Mouse (Mus musculus) intestine, postnatal 0 days (tissue): ENCODE data around the gene Slc38a6. TPM values are rescaled to one million over a fixed set of nuclear protein-coding genes. Genes with fewer than 3 reads are reported as not detected.

Source experiments
- ATAC-seq: fragments of 200-750 bp; cut with Nextera tagmentation; 2 replicates; pipeline ENCODE4 v1.8.0; 2017; ENCODE audit warnings: mild to moderate bottlenecking, moderate TSS enrichment, moderate library complexity
- H3K27ac ChIP-seq: fragments of 300-500 bp; sonication (generic); 2 replicates; pipeline ENCODE4 v1.5.1; 2014; ENCODE audit warnings: mild to moderate bottlenecking, low read depth, low read length, moderate library complexity
- H3K27me3 ChIP-seq: fragments of 300-500 bp; sonication (generic); replicated peaks from 2 replicates; pipeline ENCODE4 v1.6.1; 2014; ENCODE audit warnings: low read length, mixed read lengths; ENCODE audit not compliant: control insufficient read depth, insufficient read depth
- H3K36me3 ChIP-seq: fragments of 300-500 bp; sonication (generic); 2 replicates; pipeline ENCODE4 v1.6.1; 2014; ENCODE audit warnings: mild to moderate bottlenecking, moderate library complexity; ENCODE audit not compliant: control insufficient read depth, insufficient read depth
- H3K4me1 ChIP-seq: fragments of 300-500 bp; sonication (generic); replicated peaks from 2 replicates; pipeline ENCODE4 v1.6.1; 2014; ENCODE audit warnings: antibody characterized with exemption, low read length, mixed read lengths; ENCODE audit not compliant: control insufficient read depth, insufficient read depth
- H3K4me2 ChIP-seq: fragments of 300-500 bp; sonication (generic); replicated peaks from 2 replicates; pipeline ENCODE4 v1.6.1; 2014; ENCODE audit warnings: low read depth, mild to moderate bottlenecking, moderate library complexity
- H3K4me3 ChIP-seq: fragments of 300-500 bp; sonication (generic); 2 replicates; pipeline ENCODE4 v1.5.1; 2014; ENCODE audit warnings: low read depth, low read length
- H3K9ac ChIP-seq: fragments of 300-500 bp; sonication (generic); 2 replicates; pipeline ENCODE4 v1.6.1; 2014; ENCODE audit warnings: mild to moderate bottlenecking, low read depth, low read length
- H3K9me3 ChIP-seq: fragments of 300-500 bp; sonication (generic); 2 replicates; pipeline ENCODE4 v1.6.1; 2016; ENCODE audit warnings: mixed run types; ENCODE audit not compliant: control insufficient read depth
- CTCF ChIP-seq: sonication (generic); IDR thresholded peaks from 2 replicates; pipeline ENCODE4 v1.5.1; 2016; ENCODE audit warnings: low read depth, mild to moderate bottlenecking, control low read depth, antibody characterized with exemption, moderate library complexity
- WGBS: fragments of 180-500 bp; shearing (Covaris S2); extraction: QIAGEN DNeasy Blood & Tissue Kit; methylation state at CpG from one replicate; pipeline ENCODE4 v1.1.7; 2014; 5-methylcytosine and 5-hydroxymethylcytosine counted together
- polyA plus RNA-seq: library from polyadenylated mRNA; unstranded; fragments of >200 nt; fragmentation: Nextera tagmentation; extraction: Ambion mirVana; gene quantifications from 2 replicates; pipeline ENCODE4 v1.2.1, GENCODE M21; 2015

The Slc38a6 gene
- polyA plus RNA-seq, 1 experiment from 2014 or later = 19.2 TPM

GRCm38 (mm10) chr12:73382290-73383178 lies 96.0 kb downstream of the Slc38a6 start:
- no peak overlapping the region for H3K4me3 ChIP-seq
- whole genome bisulfite sequencing = 77% methylated on average over 12 of the region's 12 CpGs
- no peaks in the 10 kb centered on the region for H3K4me1 ChIP-seq
- no peak for ATAC-seq
- TF ChIP-seq CTCF = no peak
- H3K36me3 ChIP-seq = no peaks in the 10 kb centered on the region
- H3K9me3 ChIP-seq = no peaks in the 10 kb centered on the region
- H3K4me2 ChIP-seq = no peak overlapping the region
- no peak overlapping the region for H3K9ac ChIP-seq
- no peaks in the 10 kb centered on the region for H3K27me3 ChIP-seq
- no peak overlapping the region for H3K27ac ChIP-seq

GRCm38 (mm10) chr12:73383179-73383510 lies 96.6 kb downstream of the Slc38a6 start:
- no peak overlapping the region for H3K4me3 ChIP-seq
- H3K4me2 ChIP-seq = no peak overlapping the region

GRCm38 (mm10) chr12:73383861-73384260 lies 97.3 kb downstream of the Slc38a6 start:
- no peaks in the 10 kb centered on the region for H3K9me3 ChIP-seq
- WGBS = 71% methylated on average over 3 of the region's 3 CpGs
- ATAC-seq = no peak
- H3K27me3 ChIP-seq = no peaks in the 10 kb centered on the region
- no peak overlapping the region for H3K4me3 ChIP-seq
- H3K27ac ChIP-seq = no peak overlapping the region
- H3K9ac ChIP-seq = no peak overlapping the region
- TF ChIP-seq CTCF = no peak
- H3K4me2 ChIP-seq = no peak overlapping the region
- H3K36me3 ChIP-seq = no peaks in the 10 kb centered on the region
- H3K4me1 ChIP-seq = no peaks in the 10 kb centered on the region

More at GRCm38 (mm10) chr12:73383179-73383510, 96.6 kb downstream of the Slc38a6 start:
- no peak overlapping the region for H3K27ac ChIP-seq
- H3K36me3 ChIP-seq = no peaks in the 10 kb centered on the region
- H3K9ac ChIP-seq = no peak overlapping the region
- H3K27me3 ChIP-seq = no peaks in the 10 kb centered on the region
- 63% methylated on average over 5 of the region's 5 CpGs for WGBS
- no peak for TF ChIP-seq CTCF
- ATAC-seq = no peak
- H3K9me3 ChIP-seq = no peaks in the 10 kb centered on the region
- no peaks in the 10 kb centered on the region for H3K4me1 ChIP-seq

- H3K9ac ChIP-seq = no peak overlapping the region
- H3K4me3 ChIP-seq = no peak overlapping the region
- H3K4me2 ChIP-seq = no peak overlapping the region
- no peaks in the 10 kb centered on the region for H3K36me3 ChIP-seq
- TF ChIP-seq CTCF = no peak
- no peak for ATAC-seq
- H3K27me3 ChIP-seq = no peaks in the 10 kb centered on the region
- H3K4me1 ChIP-seq = no peaks in the 10 kb centered on the region
- no peaks in the 10 kb centered on the region for H3K9me3 ChIP-seq
- no peak overlapping the region for H3K27ac ChIP-seq
- WGBS = 37% methylated on average over 6 of the region's 6 CpGs
Measured at GRCm38 (mm10) chr12:73384747-73385146, 98.2 kb downstream of the Slc38a6 start.

GRCm38 (mm10) chr12:73392507-73392906 lies 105.9 kb downstream of the Slc38a6 start:
- H3K27ac ChIP-seq = no peak overlapping the region
- no peak for TF ChIP-seq CTCF
- WGBS = 77% methylated on average over 1 of the region's 1 CpGs
- H3K36me3 ChIP-seq = no peaks in the 10 kb centered on the region
- no peak overlapping the region for H3K4me2 ChIP-seq
- no peaks in the 10 kb centered on the region for H3K27me3 ChIP-seq
- no peaks in the 10 kb centered on the region for H3K9me3 ChIP-seq
- H3K4me1 ChIP-seq = no peaks in the 10 kb centered on the region
- ATAC-seq = no peak
- no peak overlapping the region for H3K4me3 ChIP-seq
- H3K9ac ChIP-seq = no peak overlapping the region

GRCm38 (mm10) chr12:73393018-73393417 lies 106.4 kb downstream of the Slc38a6 start:
- no peak overlapping the region for H3K4me2 ChIP-seq
- ATAC-seq = no peak
- no peak overlapping the region for H3K4me3 ChIP-seq
- no peaks in the 10 kb centered on the region for H3K9me3 ChIP-seq
- no peak overlapping the region for H3K9ac ChIP-seq
- TF ChIP-seq CTCF = no peak
- no peaks in the 10 kb centered on the region for H3K4me1 ChIP-seq
- H3K27me3 ChIP-seq = no peaks in the 10 kb centered on the region
- no peaks in the 10 kb centered on the region for H3K36me3 ChIP-seq
- no peak overlapping the region for H3K27ac ChIP-seq

- WGBS = 40% methylated on average over 6 of the region's 6 CpGs
- no peak for TF ChIP-seq CTCF
- no peaks in the 10 kb centered on the region for H3K36me3 ChIP-seq
- H3K9me3 ChIP-seq = no peaks in the 10 kb centered on the region
- H3K4me2 ChIP-seq = no peak overlapping the region
- H3K27me3 ChIP-seq = no peaks in the 10 kb centered on the region
- ATAC-seq = no peak
- H3K9ac ChIP-seq = no peak overlapping the region
- no peak overlapping the region for H3K27ac ChIP-seq
- no peak overlapping the region for H3K4me3 ChIP-seq
- H3K4me1 ChIP-seq = no peaks in the 10 kb centered on the region
Measured at GRCm38 (mm10) chr12:73393881-73394291, 107.3 kb downstream of the Slc38a6 start.
